Mouse (Mus musculus) liver, postnatal 0 days (tissue): ENCODE data around the gene Ubr3.

ENCODE experiments used
- CTCF ChIP-seq: sonication (generic); IDR thresholded peaks from 2 replicates; pipeline ENCODE4 v1.5.1; 2016; ENCODE audit warnings: antibody characterized with exemption, low read depth
- EP300 ChIP-seq: IDR thresholded peaks from 2 replicates; pipeline ENCODE4 v1.6.1; 2016; ENCODE audit warnings: antibody characterized with exemption, low read depth, mild to moderate bottlenecking

- TF ChIP-seq EP300 (peak; percentile 84), CTCF (no peak)
Measured at GRCm38 (mm10) chr2:69939226-69939625, 42.2 kb downstream of the Ubr3 start.
